Mouse (Mus musculus): ENCODE results near the gene Tmem220.

GRCm38 (mm10) chr11:67062726-67063125, 37.8 kb downstream of the Tmem220 start:
- TF ChIP-seq POLR2A (IDR thresholded peaks at IDR 0.05; ENCODE audit: control insufficient read depth, extremely low read depth, insufficient read depth, low read length, poor library complexity) (no peak), CTCF (IDR thresholded peaks at IDR 0.05; ENCODE audit: borderline replicate concordance, control insufficient read depth, extremely low read depth, insufficient read depth, low read length, poor library complexity) (no peak)
